Mouse (Mus musculus) forebrain, postnatal 0 days (tissue): ENCODE measurements at regions not wholly inside any gene's neighbourhood (a gene's known extent, or its start where the extent isn't known, plus 50 kb on each side); places are given as distances from the start of the nearest gene placed in this dataset.

ENCODE experiments used
- ATAC-seq: fragments of 200-750 bp; cut with Nextera tagmentation; 2 replicates; pipeline ENCODE4 v1.8.0; 2017; ENCODE audit warnings: mild to moderate bottlenecking, moderate library complexity
- DNase-seq: peaks from one replicate; pipeline ENCODE4 v3.0.0-alpha.2; 2015
- H3K27ac ChIP-seq: fragments of 300-500 bp; sonication (generic); 2 replicates; pipeline ENCODE4 v1.5.1; 2014; ENCODE audit warnings: low read depth, mild to moderate bottlenecking, antibody characterized with exemption, low read length, moderate library complexity, mixed read lengths
- H3K27me3 ChIP-seq: fragments of 300-500 bp; sonication (generic); 2 replicates; pipeline ENCODE4 v1.6.1; 2014; ENCODE audit warnings: mild to moderate bottlenecking, low read length, mixed read lengths; ENCODE audit not compliant: insufficient read depth
- H3K36me3 ChIP-seq: fragments of 300-500 bp; sonication (generic); 2 replicates; pipeline ENCODE4 v1.6.1; 2014; ENCODE audit warnings: mild to moderate bottlenecking, moderate library complexity; ENCODE audit not compliant: insufficient read depth
- H3K4me1 ChIP-seq: fragments of 300-500 bp; sonication (generic); 2 replicates; pipeline ENCODE4 v1.6.1; 2014; ENCODE audit warnings: antibody characterized with exemption; ENCODE audit not compliant: insufficient read depth
- H3K4me2 ChIP-seq: fragments of 300-500 bp; sonication (generic); 2 replicates; pipeline ENCODE4 v1.6.1; 2014; ENCODE audit warnings: low read depth, mild to moderate bottlenecking, moderate library complexity
- H3K4me3 ChIP-seq: fragments of 300-500 bp; sonication (generic); 2 replicates; pipeline ENCODE4 v1.5.1; 2014; ENCODE audit warnings: low read depth, low read length, mixed read lengths
- H3K9ac ChIP-seq: fragments of 300-500 bp; sonication (generic); 2 replicates; pipeline ENCODE4 v1.6.1; 2014; ENCODE audit warnings: mild to moderate bottlenecking
- H3K9me3 ChIP-seq: fragments of 300-500 bp; sonication (generic); 2 replicates; pipeline ENCODE4 v1.6.1; 2016; ENCODE audit warnings: low read length
- CTCF ChIP-seq: sonication (generic); IDR thresholded peaks from 2 replicates; pipeline ENCODE4 v1.5.1; 2016; ENCODE audit warnings: antibody characterized with exemption, control low read depth, low read depth
- WGBS: fragments of 180-500 bp; shearing (Covaris S2); extraction: QIAGEN DNeasy Blood & Tissue Kit; methylation state at CpG from one replicate; pipeline ENCODE4 v1.1.7; 2014; 5-methylcytosine and 5-hydroxymethylcytosine counted together

GRCm38 (mm10) chr16:90666271-90666986, 60.8 kb downstream of the Mis18a start:
- ATAC-seq (no peak), DNase-seq (no peak)
- H3K9ac ChIP-seq: no peak overlapping the region
- no peak for TF ChIP-seq CTCF
- no peak overlapping the region for H3K27ac ChIP-seq
- no peaks in the 10 kb centered on the region for H3K27me3 ChIP-seq
- no peaks in the 10 kb centered on the region for H3K36me3 ChIP-seq
- no peak overlapping the region for H3K4me3 ChIP-seq
- H3K4me1 ChIP-seq: no peaks in the 10 kb centered on the region
- 91% methylated on average over 11 of the region's 11 CpGs for WGBS
- no peaks in the 10 kb centered on the region for H3K9me3 ChIP-seq
- no peak overlapping the region for H3K4me2 ChIP-seq

- TF ChIP-seq CTCF: no peak
- no peaks in the 10 kb centered on the region for H3K9me3 ChIP-seq
- H3K27ac ChIP-seq: no peak overlapping the region
- H3K27me3 ChIP-seq: no peaks in the 10 kb centered on the region
- DNase-seq (peak; percentile 35), ATAC-seq (no peak)
- no peaks in the 10 kb centered on the region for H3K36me3 ChIP-seq
- no peaks in the 10 kb centered on the region for H3K4me1 ChIP-seq
- no peak overlapping the region for H3K9ac ChIP-seq
- 43% methylated on average over 9 of the region's 9 CpGs for WGBS
- no peak overlapping the region for H3K4me3 ChIP-seq
- H3K4me2 ChIP-seq: no peak overlapping the region
Observed at GRCm38 (mm10) chr16:90664086-90664485, 63.1 kb downstream of the Mis18a start.

GRCm38 (mm10) chr16:90658050-90658449, 69.2 kb downstream of the Mis18a start:
- Histone ChIP-seq H3K27ac (no peak overlapping the region), H3K36me3 (no peaks in the 10 kb centered on the region), H3K4me1 (peaks cover 4% of the 10 kb centered on the region; the same call in 1 of the 2 replicates), H3K4me3 (no peak overlapping the region), H3K9me3 (no peaks in the 10 kb centered on the region), H3K4me2 (no peak overlapping the region), H3K9ac (no peak overlapping the region), H3K27me3 (no peaks in the 10 kb centered on the region)
- ATAC-seq (no peak), DNase-seq (no peak)
- WGBS: 90% methylated on average over 7 of the region's 7 CpGs
- TF ChIP-seq CTCF: no peak

DNA sequence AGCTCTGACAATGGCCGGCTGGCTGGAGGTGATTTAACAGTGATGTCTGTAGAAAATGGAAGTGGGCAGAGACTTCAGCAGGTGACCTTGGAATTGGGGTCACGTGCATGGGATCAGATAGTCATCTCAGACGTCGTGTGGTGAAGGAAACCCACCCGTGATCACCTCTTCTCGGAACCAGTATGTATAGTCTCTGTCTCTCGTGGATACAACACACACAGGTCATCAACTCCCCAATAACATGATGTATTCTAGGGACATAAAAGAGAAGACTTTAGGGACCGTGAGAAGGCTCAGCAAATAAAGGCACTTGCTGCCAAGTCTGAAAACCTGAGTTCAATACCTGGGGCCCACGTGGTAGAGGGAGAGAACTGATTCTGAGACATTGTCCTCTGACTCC, 70.2 kb downstream of the Mis18a start:
- no peak for TF ChIP-seq CTCF
- H3K36me3 ChIP-seq: no peaks in the 10 kb centered on the region
- WGBS: 41% methylated on average over 9 of the region's 9 CpGs
- H3K27ac ChIP-seq: no peak overlapping the region
- H3K9me3 ChIP-seq: no peaks in the 10 kb centered on the region
- 0 out of 2 replicates have a peak overlapping the region, but pooled peaks have one; percentile 22 for H3K9ac ChIP-seq
- no peak overlapping the region for H3K4me3 ChIP-seq
- ATAC-seq (no peak), DNase-seq (no peak)
- no peak overlapping the region for H3K4me2 ChIP-seq
- no peaks in the 10 kb centered on the region for H3K27me3 ChIP-seq
- H3K4me1 ChIP-seq: peaks cover 4% of the 10 kb centered on the region; the same call in 1 of the 2 replicates

- H3K27ac ChIP-seq: no peak overlapping the region
- 0 out of 2 replicates have a peak overlapping the region, but pooled peaks have one; percentile 22 for H3K9ac ChIP-seq
- DNase-seq (peak; percentile 64), ATAC-seq (peak; percentile 62; the same call in 1 of the 2 replicates)
- H3K36me3 ChIP-seq: no peaks in the 10 kb centered on the region
- no peak overlapping the region for H3K4me2 ChIP-seq
- H3K27me3 ChIP-seq: no peaks in the 10 kb centered on the region
- H3K4me1 ChIP-seq: peaks cover 4% of the 10 kb centered on the region; the same call in 1 of the 2 replicates
- no peaks in the 10 kb centered on the region for H3K9me3 ChIP-seq
- no peak; the same call in 1 of the 2 replicates for TF ChIP-seq CTCF
- no peak overlapping the region for H3K4me3 ChIP-seq
- 9% methylated on average over 16 of the region's 16 CpGs for WGBS
Observed at GRCm38 (mm10) chr16:90656571-90657011, 70.6 kb downstream of the Mis18a start.

- TF ChIP-seq CTCF: no peak
- no peak overlapping the region for H3K27ac ChIP-seq
- ATAC-seq (no peak), DNase-seq (no peak)
- H3K4me2 ChIP-seq: no peak overlapping the region
- H3K9ac ChIP-seq: no peak overlapping the region
- peaks cover 4% of the 10 kb centered on the region; the same call in 1 of the 2 replicates for H3K4me1 ChIP-seq
- whole genome bisulfite sequencing: 82% methylated on average over 5 of the region's 5 CpGs
- no peak overlapping the region for H3K4me3 ChIP-seq
- no peaks in the 10 kb centered on the region for H3K9me3 ChIP-seq
- H3K36me3 ChIP-seq: no peaks in the 10 kb centered on the region
- no peaks in the 10 kb centered on the region for H3K27me3 ChIP-seq
Observed at GRCm38 (mm10) chr16:90654853-90655252, 72.4 kb downstream of the Mis18a start.

- WGBS: 72% methylated on average over 4 of the region's 4 CpGs
Observed at GRCm38 (mm10) chr16:90652821-90653220, 74.4 kb downstream of the Mis18a start.

More at GRCm38 (mm10) chr16:90652821-90653220, 74.4 kb downstream of the Mis18a start:
- Histone ChIP-seq H3K4me3 (no peak overlapping the region), H3K9me3 (no peaks in the 10 kb centered on the region), H3K9ac (no peak overlapping the region), H3K4me1 (peaks cover 4% of the 10 kb centered on the region; the same call in 1 of the 2 replicates), H3K27me3 (no peaks in the 10 kb centered on the region), H3K36me3 (no peaks in the 10 kb centered on the region), H3K27ac (no peak overlapping the region), H3K4me2 (no peak overlapping the region)
- no peak for ATAC-seq
- TF ChIP-seq CTCF: no peak
- no peak for DNase-seq
